24 mouse cellular contexts compared by ENCODE assay signal in the genomic region with DNA sequence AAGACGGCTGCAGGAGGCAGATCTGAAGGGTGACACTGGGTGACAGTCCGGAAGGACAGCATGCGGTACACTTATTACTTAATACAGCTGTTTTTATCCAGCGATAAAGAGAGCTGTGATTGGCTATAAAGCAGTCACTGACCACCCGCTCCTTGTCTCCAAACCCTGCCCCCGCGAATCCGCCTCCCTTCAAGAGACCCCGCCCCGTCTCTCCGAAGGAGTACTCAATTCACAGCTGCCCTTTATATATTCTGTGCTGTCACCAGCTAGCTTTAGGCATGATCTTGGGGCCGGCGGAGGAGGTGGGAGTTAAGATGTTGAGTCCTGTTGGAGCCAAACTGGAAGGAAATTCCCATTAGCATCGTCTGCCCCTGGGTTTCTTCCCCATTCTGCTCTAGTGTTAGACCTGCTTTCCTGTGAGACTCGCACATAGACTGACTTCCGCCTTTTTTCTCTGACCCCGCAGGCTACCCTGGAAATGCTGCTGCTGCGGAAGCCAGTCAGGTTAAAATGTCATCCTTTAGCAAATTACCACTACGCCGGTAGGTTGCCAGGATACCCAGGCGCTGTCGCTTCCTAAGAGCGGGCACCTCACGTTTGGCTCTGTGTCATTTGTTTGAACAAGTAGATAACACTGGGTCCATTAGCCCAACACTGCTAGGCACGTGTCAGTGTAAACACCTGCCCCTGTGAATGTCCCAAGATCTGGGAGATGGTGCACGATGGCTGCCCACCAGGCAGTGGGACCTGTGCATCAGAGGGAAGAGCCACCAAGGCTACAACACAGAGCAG. TPM values are rescaled to one million over a fixed set of nuclear protein-coding genes. Genes with fewer than 3 reads are reported as not detected.
DNase-seq lines count a peak whose midpoint lies in the region; ATAC-seq and TF ChIP-seq lines count a peak whose summit lies in the region.
"Had no signal": no experiment of that assay in that cellular context is flagged by ENCODE, and none has a peak within 500 bp of the region (broad histone marks: within the 10 kb centered on the region; RNA-seq: fewer than 3 reads in every experiment).

No protein-coding gene starts in this region.

- no peak for TF ChIP-seq POLR2A in liver, adult 2 months (IDR thresholded peaks at IDR 0.05; ENCODE audit: extremely low read depth, insufficient read depth, low read length)

- peak; percentile 63; the same call in 1 of the 2 replicates for ATAC-seq in intestine, embryonic 14.5 days (replicated peaks; ENCODE audit: low FRiP score, low TSS enrichment, low read depth)
- ATAC-seq in intestine, postnatal 0 days, result no peak
- ATAC-seq in liver, embryonic 11.5 days (replicated peaks; ENCODE audit: low FRiP score), result no peak
- peak; percentile 59 for ATAC-seq in intestine, embryonic 15.5 days
- ATAC-seq: forebrain, embryonic 14.5 days; hindbrain, embryonic 16.5 days; midbrain, embryonic 15.5 days had no signal

- H3K27me3 ChIP-seq in intestine, embryonic 14.5 days (replicated peaks; ENCODE audit: control insufficient read depth, insufficient read depth, low read length), result no peaks in the 10 kb centered on the region
- no peaks in the 10 kb centered on the region for H3K27me3 ChIP-seq in intestine, postnatal 0 days (replicated peaks; ENCODE audit: control insufficient read depth, insufficient read depth, low read length)
- no peaks in the 10 kb centered on the region for H3K27me3 ChIP-seq in liver, adult 2 months (ENCODE audit: control insufficient read depth, insufficient read depth, low read length)
- H3K27me3 ChIP-seq in liver, embryonic 11.5 days (replicated peaks; ENCODE audit: control insufficient read depth, insufficient read depth, low read length), result no peaks in the 10 kb centered on the region
- no peaks in the 10 kb centered on the region for H3K27me3 ChIP-seq in intestine, embryonic 15.5 days (replicated peaks)
- no peaks in the 10 kb centered on the region; the same call in 1 of the 2 replicates for H3K27me3 ChIP-seq in hindbrain, embryonic 10.5 days (ENCODE audit: insufficient read depth, poor library complexity, severe bottlenecking)
- H3K27me3 ChIP-seq: CH12.LX; embryonic facial prominence, embryonic 15.5 days; limb, embryonic 13.5 days; liver, embryonic 15.5 days; midbrain, embryonic 15.5 days; neural tube, embryonic 12.5 days had no signal

- H3K9ac ChIP-seq in intestine, embryonic 14.5 days (ENCODE audit: low read length), result no peak overlapping the region
- no peak overlapping the region for H3K9ac ChIP-seq in intestine, postnatal 0 days (ENCODE audit: low read depth, low read length)
- no peak overlapping the region for H3K9ac ChIP-seq in liver, adult 2 months (ENCODE audit: low read depth, low read length)
- H3K9ac ChIP-seq in liver, embryonic 11.5 days (ENCODE audit: low read depth, low read length), result no peak overlapping the region
- H3K9ac ChIP-seq in intestine, embryonic 15.5 days, result no peak overlapping the region
- H3K9ac ChIP-seq: embryonic facial prominence, embryonic 15.5 days; limb, embryonic 13.5 days; liver, embryonic 15.5 days; midbrain, embryonic 15.5 days; neural tube, embryonic 12.5 days had no signal

- no peaks in the 10 kb centered on the region for H3K4me1 ChIP-seq in intestine, embryonic 14.5 days (replicated peaks; ENCODE audit: control insufficient read depth, insufficient read depth, low read length)
- H3K4me1 ChIP-seq in intestine, postnatal 0 days (replicated peaks; ENCODE audit: control insufficient read depth, insufficient read depth, low read length), result no peaks in the 10 kb centered on the region
- no peaks in the 10 kb centered on the region for H3K4me1 ChIP-seq in liver, adult 2 months (ENCODE audit: control insufficient read depth, insufficient read depth, low read length)
- no peaks in the 10 kb centered on the region for H3K4me1 ChIP-seq in liver, embryonic 11.5 days (replicated peaks; ENCODE audit: control insufficient read depth, insufficient read depth, low read length)
- no peaks in the 10 kb centered on the region for H3K4me1 ChIP-seq in intestine, embryonic 15.5 days (replicated peaks)
- H3K4me1 ChIP-seq in hindbrain, embryonic 10.5 days (replicated peaks), result no peaks in the 10 kb centered on the region
- H3K4me1 ChIP-seq: limb, embryonic 13.5 days; neural tube, embryonic 12.5 days had no signal

- no peak overlapping the region for H3K27ac ChIP-seq in intestine, embryonic 14.5 days (ENCODE audit: low read depth)
- no peak overlapping the region for H3K27ac ChIP-seq in intestine, postnatal 0 days (ENCODE audit: low read depth, low read length)
- no peak overlapping the region for H3K27ac ChIP-seq in liver, adult 2 months (replicated peaks; ENCODE audit: insufficient read depth, low read depth, low read length)
- no peak overlapping the region for H3K27ac ChIP-seq in liver, embryonic 11.5 days (ENCODE audit: low read depth, low read length)
- no peak overlapping the region for H3K27ac ChIP-seq in intestine, embryonic 15.5 days
- no peak overlapping the region for H3K27ac ChIP-seq in hindbrain, embryonic 10.5 days
- H3K27ac ChIP-seq: embryonic facial prominence, embryonic 15.5 days; gastrocnemius, adult 2 months; limb, embryonic 13.5 days; liver, embryonic 15.5 days; midbrain, embryonic 15.5 days; neural tube, embryonic 12.5 days had no signal

- H3K9me3 ChIP-seq in intestine, embryonic 14.5 days (ENCODE audit: control insufficient read depth, low read length), result no peaks in the 10 kb centered on the region
- no peaks in the 10 kb centered on the region for H3K9me3 ChIP-seq in intestine, postnatal 0 days (ENCODE audit: control insufficient read depth)
- no peaks in the 10 kb centered on the region for H3K9me3 ChIP-seq in liver, embryonic 11.5 days (ENCODE audit: control insufficient read depth, low read length)
- no peaks in the 10 kb centered on the region for H3K9me3 ChIP-seq in intestine, embryonic 15.5 days
- no peaks in the 10 kb centered on the region for H3K9me3 ChIP-seq in hindbrain, embryonic 10.5 days
- H3K9me3 ChIP-seq: embryonic facial prominence, embryonic 15.5 days; limb, embryonic 13.5 days; liver, embryonic 15.5 days; midbrain, embryonic 15.5 days; neural tube, embryonic 12.5 days had no signal

- peaks cover 76% of the 10 kb centered on the region for H3K36me3 ChIP-seq in intestine, embryonic 14.5 days (ENCODE audit: control insufficient read depth, insufficient read depth, low read length)
- H3K36me3 ChIP-seq in intestine, postnatal 0 days (ENCODE audit: control insufficient read depth, insufficient read depth), result peaks cover 11% of the 10 kb centered on the region; the same call in 1 of the 2 replicates
- H3K36me3 ChIP-seq in liver, adult 2 months (ENCODE audit: control insufficient read depth, insufficient read depth, low read length), result no peaks in the 10 kb centered on the region
- no peaks in the 10 kb centered on the region for H3K36me3 ChIP-seq in liver, embryonic 11.5 days (ENCODE audit: control insufficient read depth, insufficient read depth, low read length)
- H3K36me3 ChIP-seq in intestine, embryonic 15.5 days, result peaks cover 31% of the 10 kb centered on the region
- H3K36me3 ChIP-seq in hindbrain, embryonic 10.5 days, result peaks cover 74% of the 10 kb centered on the region
- H3K36me3 ChIP-seq: liver, embryonic 15.5 days had no signal

- no peak for TF ChIP-seq CTCF in intestine, postnatal 0 days (IDR thresholded peaks at IDR 0.05; ENCODE audit: low read depth)
- TF ChIP-seq CTCF in liver, adult 2 months (IDR thresholded peaks at IDR 0.05; ENCODE audit: low read depth, low read length), result no peak

- H3K79me2 ChIP-seq in liver, adult 2 months (ENCODE audit: control insufficient read depth, insufficient read depth, low read length), result no peaks in the 10 kb centered on the region

- WGBS in intestine, embryonic 14.5 days, result 75% methylated on average over 26 of the region's 26 CpGs
- 56% methylated on average over 26 of the region's 26 CpGs for WGBS in intestine, postnatal 0 days
- 57% methylated on average over 26 of the region's 26 CpGs for WGBS in liver, adult 2 months
- WGBS in liver, embryonic 11.5 days, result 77% methylated on average over 26 of the region's 26 CpGs
- 67% methylated on average over 26 of the region's 26 CpGs for WGBS in intestine, embryonic 15.5 days
- 92% methylated on average over 26 of the region's 26 CpGs for WGBS in hindbrain, embryonic 10.5 days

- no peak for DNase-seq in intestine, embryonic 14.5 days (ENCODE audit: low spot score)
- peak; percentile 21 for DNase-seq in liver, adult 2 months (ENCODE audit: extremely low read depth, low read depth, low spot score)
- no peak for DNase-seq in liver, embryonic 11.5 days (ENCODE audit: low spot score)
- no peak for DNase-seq in cerebellum, postnatal 25 days
- no peak for DNase-seq in hindbrain, embryonic 10.5 days (ENCODE audit: low spot score)
- DNase-seq: adrenal gland, postnatal 14 days; B cell, adult 2 months; cerebellum, adult 9-10 months; gastrocnemius, adult 2 months; heart, postnatal 14 days; lung, postnatal 4 days; right cerebral cortex, postnatal 14 days had no signal

- H3K4me3 ChIP-seq in intestine, embryonic 14.5 days (ENCODE audit: low read depth, low read length), result no peak overlapping the region
- H3K4me3 ChIP-seq in intestine, postnatal 0 days (ENCODE audit: low read depth, low read length), result no peak overlapping the region
- no peak overlapping the region for H3K4me3 ChIP-seq in liver, adult 2 months (ENCODE audit: insufficient read depth, low read depth, low read length)
- H3K4me3 ChIP-seq in liver, embryonic 11.5 days (ENCODE audit: low read depth, low read length), result no peak overlapping the region
- no peak overlapping the region for H3K4me3 ChIP-seq in intestine, embryonic 15.5 days (replicated peaks)
- no peak overlapping the region for H3K4me3 ChIP-seq in hindbrain, embryonic 10.5 days
- H3K4me3 ChIP-seq: embryonic facial prominence, embryonic 15.5 days; gastrocnemius, adult 2 months; limb, embryonic 13.5 days; liver, embryonic 15.5 days; midbrain, embryonic 15.5 days; neural tube, embryonic 12.5 days had no signal

- no peak overlapping the region for H3K4me2 ChIP-seq in intestine, embryonic 14.5 days (ENCODE audit: low read length)
- H3K4me2 ChIP-seq in intestine, postnatal 0 days (replicated peaks; ENCODE audit: low read depth), result no peak overlapping the region
- H3K4me2 ChIP-seq in liver, embryonic 11.5 days, result no peak overlapping the region
- H3K4me2 ChIP-seq in intestine, embryonic 15.5 days (replicated peaks), result no peak overlapping the region
- H3K4me2 ChIP-seq: embryonic facial prominence, embryonic 15.5 days; heart, embryonic 11.5 days; limb, embryonic 13.5 days; liver, embryonic 15.5 days; midbrain, embryonic 15.5 days; neural tube, embryonic 12.5 days had no signal

RNA-seq across cellular contexts. Expression of a gene that starts 39.9 kb away (rescaled TPM):
- polyA plus RNA-seq in intestine, embryonic 14.5 days (2014; fragmentation: Nextera tagmentation; extraction: Ambion mirVana), result 89.3 and 91.4 TPM in 2 replicates
- 46.8 and 49.6 TPM in 2 replicates for polyA plus RNA-seq in intestine, postnatal 0 days (2015; fragmentation: Nextera tagmentation; extraction: Ambion mirVana)
- total RNA-seq in liver, adult 2 months (2014; rRNA removed), result 33.7 and 38.5 TPM in 2 replicates
- polyA plus RNA-seq in liver, adult 2 months (2012; rRNA removed), result 33.9 and 35.3 TPM in 2 replicates
- 105 and 114 TPM in 2 replicates for polyA plus RNA-seq in liver, embryonic 11.5 days (2014; fragmentation: Nextera tagmentation; extraction: Ambion mirVana)
- polyA plus RNA-seq in intestine, embryonic 15.5 days (2015; fragmentation: Nextera tagmentation; extraction: Ambion mirVana), result 75.5 and 83.0 TPM in 2 replicates
- 85.2 and 86.5 TPM in 2 replicates for polyA plus RNA-seq in hindbrain, embryonic 10.5 days (2016; fragmentation: Nextera tagmentation; extraction: Ambion mirVana)

RNA-seq across cellular contexts. Expression of a gene that starts 56.4 kb away (rescaled TPM):
- polyA plus RNA-seq in intestine, embryonic 14.5 days (2014; fragmentation: Nextera tagmentation; extraction: Ambion mirVana), result 0.32 and 0.37 TPM in 2 replicates
- 0.13 and 0.17 TPM in 2 replicates for polyA plus RNA-seq in intestine, postnatal 0 days (2015; fragmentation: Nextera tagmentation; extraction: Ambion mirVana)
- 0.54 TPM in 1 of 2 replicates, not detected in the other for total RNA-seq in liver, adult 2 months (2014; rRNA removed)
- 0.65 and 0.71 TPM in 2 replicates for polyA plus RNA-seq in liver, adult 2 months (2012; rRNA removed)
- polyA plus RNA-seq in liver, embryonic 11.5 days (2014; fragmentation: Nextera tagmentation; extraction: Ambion mirVana), result 0.43 and 0.60 TPM in 2 replicates
- polyA plus RNA-seq in intestine, embryonic 15.5 days (2015; fragmentation: Nextera tagmentation; extraction: Ambion mirVana), result 0.52 and 0.78 TPM in 2 replicates
- 0.97 and 1.0 TPM in 2 replicates for polyA plus RNA-seq in hindbrain, embryonic 10.5 days (2016; fragmentation: Nextera tagmentation; extraction: Ambion mirVana)
- total RNA-seq: common myeloid progenitor, adult 5-6 weeks had no signal

Comparison
In these comparisons a context has a peak if more than half of its experiments do, and no peak if none do; other contexts are left out.
1. ATAC-seq: peak in intestine, embryonic 14.5 days (single experiment) and intestine, embryonic 15.5 days (single experiment); none in intestine, postnatal 0 days (single experiment) and liver, embryonic 11.5 days (single experiment).